Mouse (Mus musculus): ENCODE measurements around the gene Srpk2. TPM values are rescaled to one million over a fixed set of nuclear protein-coding genes. Genes with fewer than 3 reads are reported as not detected.
"Not testable (repeated sequence)": the region's sequence is repeated elsewhere in the genome, so short reads cannot be mapped to it uniquely, and the experiment has no call there.

The Srpk2 gene
- polyA plus RNA-seq, 1 experiment from 2014 or later = 59.3 TPM

DNA sequence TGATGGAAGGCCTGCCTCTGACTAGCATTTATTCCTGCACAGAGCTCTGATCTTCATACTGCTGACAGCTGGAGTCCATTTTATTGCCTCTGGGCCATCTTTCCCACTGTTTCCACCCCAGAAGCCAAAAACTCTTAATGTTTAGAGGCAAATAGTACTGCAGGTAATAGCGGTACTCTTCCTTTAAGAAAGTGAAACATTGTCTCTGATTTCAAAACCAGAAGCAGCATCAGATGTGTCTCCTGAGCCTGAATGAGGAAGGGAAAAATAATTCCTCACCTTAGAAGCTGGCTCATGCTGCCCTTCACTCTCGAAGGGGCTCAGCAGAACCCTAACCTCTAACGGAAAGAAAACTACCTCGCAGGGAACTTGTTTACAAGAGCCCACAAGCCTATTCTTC, 26.8 kb upstream of the Srpk2 start:
- Histone ChIP-seq H3K9ac (ENCODE audit: low read length) (no peak overlapping the region), H3K4me2 (ENCODE audit: low read depth) (no peak overlapping the region), H3K4me3 (ENCODE audit: low read depth, low read length) (no peak overlapping the region), H3K27ac (ENCODE audit: low read depth, low read length) (no peak overlapping the region), H3K36me3 (ENCODE audit: control insufficient read depth, insufficient read depth, low read length) (peaks cover 19% of the 10 kb centered on the region), H3K27me3 (ENCODE audit: control insufficient read depth, insufficient read depth, low read length) (no peaks in the 10 kb centered on the region), H3K4me1 (ENCODE audit: control insufficient read depth, insufficient read depth, low read length) (no peaks in the 10 kb centered on the region), H3K9me3 (ENCODE audit: control insufficient read depth, low read length) (peaks cover 8% of the 10 kb centered on the region)
- ATAC-seq (ENCODE audit: insufficient read depth, low FRiP score, low TSS enrichment) (no peak), DNase-seq (ENCODE audit: low spot score) (no peak)
- WGBS = 97% methylated on average over 4 of the region's 4 CpGs

DNA sequence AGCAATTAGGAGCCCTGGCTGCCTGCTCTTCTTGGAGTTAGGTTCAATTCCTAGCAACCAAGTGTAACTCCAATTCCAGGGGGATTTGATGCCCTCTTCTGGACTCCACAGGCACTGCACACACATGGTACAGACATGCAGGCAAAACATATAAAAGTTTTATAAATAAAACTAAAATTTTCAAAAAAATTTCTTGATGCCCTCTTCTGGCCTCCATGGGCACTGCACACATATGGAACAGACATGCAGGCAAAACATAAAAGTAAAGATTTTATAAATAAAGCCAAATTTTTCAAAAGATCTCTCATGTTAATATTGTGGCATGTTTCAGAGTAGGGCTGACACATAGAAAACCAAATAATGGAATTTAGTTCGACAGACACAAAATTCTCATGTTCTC, 25.2 kb upstream of the Srpk2 start:
- peaks cover 21% of the 10 kb centered on the region for H3K36me3 ChIP-seq (ENCODE audit: control insufficient read depth, insufficient read depth, low read length)
- peaks cover 8% of the 10 kb centered on the region for H3K9me3 ChIP-seq (ENCODE audit: control insufficient read depth, low read length)
- ATAC-seq (ENCODE audit: insufficient read depth, low FRiP score, low TSS enrichment) = no peak
- no peak overlapping the region for H3K27ac ChIP-seq (ENCODE audit: low read depth, low read length)
- 94% methylated on average over 1 of the region's 1 CpGs for WGBS
- H3K4me2 ChIP-seq (ENCODE audit: low read depth) = no peak overlapping the region
- no peaks in the 10 kb centered on the region for H3K27me3 ChIP-seq (ENCODE audit: control insufficient read depth, insufficient read depth, low read length)
- no peak overlapping the region for H3K4me3 ChIP-seq (ENCODE audit: low read depth, low read length)
- no peak overlapping the region for H3K9ac ChIP-seq (ENCODE audit: low read length)
- no peaks in the 10 kb centered on the region for H3K4me1 ChIP-seq (ENCODE audit: control insufficient read depth, insufficient read depth, low read length)
- DNase-seq (ENCODE audit: low spot score) = no peak

DNA sequence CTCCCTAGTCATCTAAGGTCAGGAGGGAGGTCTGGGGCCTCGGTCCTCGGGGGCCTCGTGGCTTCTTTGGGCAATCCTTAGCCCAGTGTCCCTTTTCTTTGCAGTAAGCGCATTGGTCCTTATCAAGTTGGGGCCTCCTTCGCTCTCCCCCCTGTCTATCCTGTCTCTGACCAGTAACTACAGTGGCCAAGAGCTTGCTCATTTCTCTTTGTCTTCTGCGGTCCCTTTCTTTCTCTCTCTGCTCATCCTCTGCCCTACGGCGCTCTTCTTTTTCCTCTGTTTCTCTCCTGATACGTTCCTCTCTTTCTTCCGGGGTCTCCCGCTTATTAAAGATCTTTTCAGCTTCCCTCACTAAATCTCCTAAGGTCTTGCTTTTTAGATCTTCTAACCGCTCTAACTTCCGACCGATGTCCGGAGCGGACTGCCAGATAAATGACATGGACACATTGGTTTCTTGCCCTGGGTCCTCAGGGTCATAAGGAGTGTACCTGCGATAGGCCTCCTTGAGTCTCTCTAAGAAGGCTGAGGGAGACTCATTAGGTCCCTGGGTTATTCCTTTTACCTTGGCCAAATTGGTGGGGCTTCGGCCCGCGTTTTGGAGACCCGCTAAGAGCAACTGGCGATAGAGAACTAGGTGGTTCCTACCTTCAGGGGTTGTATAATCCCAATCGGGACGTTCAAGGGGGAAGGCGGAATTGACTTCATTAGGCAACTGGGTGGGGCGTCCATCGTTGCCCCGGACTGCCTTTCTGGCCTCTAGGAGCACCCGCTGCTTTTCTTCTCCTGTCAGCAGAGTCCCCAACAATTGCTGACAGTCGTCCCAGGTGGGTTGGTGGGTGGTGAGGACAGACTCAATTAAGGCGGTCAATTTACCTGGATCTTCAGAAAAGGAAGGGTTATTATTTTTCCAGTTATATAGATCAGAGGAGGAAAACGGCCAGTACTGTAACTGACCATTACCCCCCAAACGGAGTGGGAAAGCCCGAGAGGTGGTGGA, 22.5 kb upstream of the Srpk2 start:
- not testable (repeated sequence) for H3K9ac ChIP-seq (ENCODE audit: low read length); ATAC-seq (ENCODE audit: insufficient read depth, low FRiP score, low TSS enrichment); H3K27me3 ChIP-seq (ENCODE audit: control insufficient read depth, insufficient read depth, low read length); H3K4me1 ChIP-seq (ENCODE audit: control insufficient read depth, insufficient read depth, low read length); H3K4me3 ChIP-seq (ENCODE audit: low read depth, low read length); H3K4me2 ChIP-seq (ENCODE audit: low read depth); DNase-seq (ENCODE audit: low spot score); H3K27ac ChIP-seq (ENCODE audit: low read depth, low read length)
- H3K9me3 ChIP-seq (ENCODE audit: control insufficient read depth, low read length) = peaks cover 16% of the 10 kb centered on the region
- peaks cover 36% of the 10 kb centered on the region for H3K36me3 ChIP-seq (ENCODE audit: control insufficient read depth, insufficient read depth, low read length)
- WGBS = 97% methylated on average over 34 of the region's 34 CpGs

DNA sequence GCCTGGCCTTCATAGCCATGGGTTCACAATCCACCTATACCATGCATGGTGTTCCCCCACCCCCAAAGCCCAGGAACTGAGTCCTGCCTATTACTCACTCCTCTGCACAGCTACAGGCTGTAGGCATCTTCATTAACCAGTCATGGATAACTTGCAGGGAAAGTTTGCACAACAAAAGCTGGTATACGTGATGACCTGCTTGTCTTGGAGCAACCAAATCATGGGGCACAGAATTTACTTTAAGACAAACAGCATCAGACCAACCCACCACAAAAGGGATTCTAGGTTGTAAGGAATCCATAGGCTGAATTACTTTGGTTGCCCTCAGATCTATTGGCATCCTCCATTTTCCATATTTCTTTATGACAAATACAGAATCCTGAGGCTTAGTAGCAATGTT, 13.0 kb upstream of the Srpk2 start:
- Histone ChIP-seq H3K9me3 (ENCODE audit: control insufficient read depth, low read length) (peaks cover 8% of the 10 kb centered on the region), H3K4me3 (ENCODE audit: low read depth, low read length) (no peak overlapping the region), H3K9ac (ENCODE audit: low read length) (no peak overlapping the region), H3K27me3 (ENCODE audit: control insufficient read depth, insufficient read depth, low read length) (no peaks in the 10 kb centered on the region), H3K4me2 (ENCODE audit: low read depth) (no peak overlapping the region), H3K36me3 (ENCODE audit: control insufficient read depth, insufficient read depth, low read length) (peaks cover 6% of the 10 kb centered on the region), H3K4me1 (ENCODE audit: control insufficient read depth, insufficient read depth, low read length) (no peaks in the 10 kb centered on the region), H3K27ac (ENCODE audit: low read depth, low read length) (no peak overlapping the region)
- ATAC-seq (ENCODE audit: insufficient read depth, low FRiP score, low TSS enrichment) (no peak), DNase-seq (ENCODE audit: low spot score) (no peak)
- 100% methylated on average over 1 of the region's 1 CpGs for WGBS

DNA sequence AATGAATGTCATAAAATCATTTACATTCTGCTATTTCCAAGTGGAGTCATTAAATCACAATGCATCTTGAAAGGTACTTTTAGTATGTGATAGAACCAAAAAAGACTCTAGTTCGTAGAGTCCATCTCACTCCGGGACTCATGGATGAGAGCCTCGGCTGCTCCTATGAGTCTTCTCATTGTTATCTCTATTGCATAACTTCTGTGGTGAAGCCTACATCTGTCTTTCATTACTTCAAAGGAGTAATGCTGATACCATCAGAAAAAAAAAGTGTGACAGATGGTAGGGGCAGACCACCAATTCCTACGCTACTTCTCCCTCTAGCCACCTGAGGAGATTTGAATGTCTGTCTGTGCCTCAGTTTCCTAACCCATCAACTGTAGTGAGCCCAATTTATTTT, 986 bp downstream of the Srpk2 start:
- no peaks in the 10 kb centered on the region for H3K9me3 ChIP-seq (ENCODE audit: control insufficient read depth, low read length)
- H3K4me2 ChIP-seq (ENCODE audit: low read depth) = no peak overlapping the region
- WGBS = 82% methylated on average over 4 of the region's 4 CpGs
- no peak overlapping the region for H3K27ac ChIP-seq (ENCODE audit: low read depth, low read length)
- H3K27me3 ChIP-seq (ENCODE audit: control insufficient read depth, insufficient read depth, low read length) = no peaks in the 10 kb centered on the region
- no peaks in the 10 kb centered on the region for H3K4me1 ChIP-seq (ENCODE audit: control insufficient read depth, insufficient read depth, low read length)
- DNase-seq (ENCODE audit: low spot score) (no peak), ATAC-seq (ENCODE audit: insufficient read depth, low FRiP score, low TSS enrichment) (no peak)
- H3K4me3 ChIP-seq (ENCODE audit: low read depth, low read length) = no peak overlapping the region
- no peaks in the 10 kb centered on the region for H3K36me3 ChIP-seq (ENCODE audit: control insufficient read depth, insufficient read depth, low read length)
- H3K9ac ChIP-seq (ENCODE audit: low read length) = no peak overlapping the region

DNA sequence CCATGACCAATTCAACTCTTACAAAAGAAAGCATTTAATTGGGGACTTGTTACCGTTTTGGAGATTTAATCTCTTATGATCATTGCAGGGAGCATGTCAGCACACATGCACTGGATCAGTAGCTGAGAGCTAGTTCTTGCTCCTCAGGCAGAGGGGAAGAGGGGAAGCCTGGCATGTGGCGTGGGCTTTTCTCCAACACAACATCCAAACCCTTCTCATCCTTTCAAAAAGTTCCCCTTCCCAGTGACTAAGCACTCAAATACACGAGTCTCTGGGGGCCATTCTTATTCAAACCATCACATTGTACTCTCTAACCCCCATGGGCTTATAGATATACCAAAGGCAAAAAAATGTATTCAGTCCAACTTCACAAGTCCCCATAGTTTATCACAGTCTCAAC, 5.4 kb downstream of the Srpk2 start:
- Histone ChIP-seq H3K27ac (ENCODE audit: low read depth, low read length) (no peak overlapping the region), H3K4me1 (ENCODE audit: control insufficient read depth, insufficient read depth, low read length) (0 out of 2 replicates have a peak, but pooled peaks cover 3% of the 10 kb centered on the region), H3K4me2 (ENCODE audit: low read depth) (no peak overlapping the region), H3K36me3 (ENCODE audit: control insufficient read depth, insufficient read depth, low read length) (no peaks in the 10 kb centered on the region), H3K4me3 (ENCODE audit: low read depth, low read length) (no peak overlapping the region), H3K9me3 (ENCODE audit: control insufficient read depth, low read length) (no peaks in the 10 kb centered on the region), H3K9ac (ENCODE audit: low read length) (no peak overlapping the region), H3K27me3 (ENCODE audit: control insufficient read depth, insufficient read depth, low read length) (no peaks in the 10 kb centered on the region)
- ATAC-seq (ENCODE audit: insufficient read depth, low FRiP score, low TSS enrichment) (no peak), DNase-seq (ENCODE audit: low spot score) (no peak)
- 69% methylated on average over 3 of the region's 3 CpGs for WGBS

DNA sequence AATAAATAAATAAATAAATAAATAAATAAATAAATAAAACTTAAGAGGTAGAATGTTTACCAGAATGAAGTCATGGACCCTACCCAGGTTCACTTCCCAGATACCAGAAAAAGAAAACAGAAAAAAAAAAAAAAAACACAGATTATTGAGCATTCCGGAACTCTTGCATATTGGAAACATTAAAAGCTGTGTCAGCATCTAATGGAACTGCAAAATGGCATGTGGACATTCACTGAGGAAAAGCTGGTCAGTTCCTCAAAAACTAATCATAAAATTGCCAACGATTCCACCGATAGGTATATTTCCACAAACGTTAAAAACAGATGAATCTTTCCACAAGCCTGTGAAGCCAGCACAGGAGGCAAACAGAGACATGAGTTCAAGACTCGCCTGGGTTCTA, 6.5 kb downstream of the Srpk2 start:
- DNase-seq (ENCODE audit: low spot score) (no peak), ATAC-seq (ENCODE audit: insufficient read depth, low FRiP score, low TSS enrichment) (no peak)
- whole genome bisulfite sequencing = 93% methylated on average over 5 of the region's 5 CpGs
- H3K27ac ChIP-seq (ENCODE audit: low read depth, low read length) = no peak overlapping the region
- H3K4me1 ChIP-seq (ENCODE audit: control insufficient read depth, insufficient read depth, low read length) = 0 out of 2 replicates have a peak, but pooled peaks cover 3% of the 10 kb centered on the region
- no peak overlapping the region for H3K4me3 ChIP-seq (ENCODE audit: low read depth, low read length)
- H3K4me2 ChIP-seq (ENCODE audit: low read depth) = no peak overlapping the region
- no peak overlapping the region for H3K9ac ChIP-seq (ENCODE audit: low read length)
- no peaks in the 10 kb centered on the region for H3K36me3 ChIP-seq (ENCODE audit: control insufficient read depth, insufficient read depth, low read length)
- no peaks in the 10 kb centered on the region for H3K9me3 ChIP-seq (ENCODE audit: control insufficient read depth, low read length)
- H3K27me3 ChIP-seq (ENCODE audit: control insufficient read depth, insufficient read depth, low read length) = no peaks in the 10 kb centered on the region

DNA sequence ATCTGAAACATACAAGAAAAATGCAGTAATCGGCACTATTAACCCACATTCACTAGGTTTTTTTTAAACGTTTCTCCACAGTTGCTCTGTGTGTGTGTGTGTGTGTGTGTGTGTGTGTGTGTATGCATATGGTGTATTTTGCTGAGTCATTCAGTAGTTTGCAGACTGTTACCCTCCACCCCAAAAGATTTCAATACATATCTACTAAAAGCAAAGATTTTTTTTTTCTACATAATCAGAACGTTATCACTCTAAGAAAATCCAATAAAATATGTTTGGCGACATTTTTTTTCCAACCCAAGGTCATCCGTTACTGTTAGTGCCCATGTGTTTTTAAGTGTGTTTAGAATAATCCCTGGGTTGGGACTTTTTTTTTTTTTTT, 7.4 kb downstream of the Srpk2 start:
- DNase-seq (ENCODE audit: low spot score) (no peak), ATAC-seq (ENCODE audit: insufficient read depth, low FRiP score, low TSS enrichment) (no peak)
- Histone ChIP-seq H3K27ac (ENCODE audit: low read depth, low read length) (no peak overlapping the region), H3K9ac (ENCODE audit: low read length) (no peak overlapping the region), H3K27me3 (ENCODE audit: control insufficient read depth, insufficient read depth, low read length) (no peaks in the 10 kb centered on the region), H3K9me3 (ENCODE audit: control insufficient read depth, low read length) (no peaks in the 10 kb centered on the region), H3K4me1 (ENCODE audit: control insufficient read depth, insufficient read depth, low read length) (0 out of 2 replicates have a peak, but pooled peaks cover 3% of the 10 kb centered on the region), H3K4me2 (ENCODE audit: low read depth) (no peak overlapping the region), H3K36me3 (ENCODE audit: control insufficient read depth, insufficient read depth, low read length) (no peaks in the 10 kb centered on the region), H3K4me3 (ENCODE audit: low read depth, low read length) (no peak overlapping the region)
- WGBS = 81% methylated on average over 5 of the region's 5 CpGs

All from neural tube, embryonic 11.5 days (tissue).